Mouse (Mus musculus): ENCODE data around the gene Ccl1. TPM values are rescaled to one million over a fixed set of nuclear protein-coding genes. Genes with fewer than 3 reads are reported as not detected.

The Ccl1 gene
- polyA plus RNA-seq, 1 experiment from 2014 or later, result 1.1 TPM

DNA sequence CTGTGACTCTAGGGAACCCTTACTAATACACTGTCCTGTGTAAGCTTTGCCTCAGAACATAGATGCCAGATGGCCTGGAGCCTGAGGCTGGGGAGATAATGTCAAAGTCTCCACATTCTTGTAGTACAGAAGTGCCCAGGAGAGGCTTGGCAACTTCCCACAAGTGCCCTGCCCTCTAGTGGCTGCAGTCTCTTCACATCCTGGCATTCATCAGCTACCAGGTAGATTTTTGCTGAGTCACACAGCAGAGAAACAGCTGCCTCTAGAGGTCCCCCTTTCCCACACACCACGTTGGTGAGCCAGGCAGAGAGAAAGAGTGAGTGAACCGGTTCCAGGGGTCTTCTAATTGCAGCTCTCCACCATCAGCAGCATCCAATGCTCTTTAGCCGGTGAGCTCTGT, 130.7 kb downstream of the Ccl1 start:
- no peak overlapping the region for H3K4me2 ChIP-seq
- no peak overlapping the region for H3K9ac ChIP-seq (replicated peaks)
- H3K4me3 ChIP-seq (replicated peaks), result no peak overlapping the region
- WGBS, result 17% methylated on average over 3 of the region's 3 CpGs
- no peaks in the 10 kb centered on the region for H3K36me3 ChIP-seq
- 0 out of 2 replicates have a peak, but pooled peaks cover 4% of the 10 kb centered on the region for H3K4me1 ChIP-seq
- H3K27me3 ChIP-seq (replicated peaks), result peaks cover 7% of the 10 kb centered on the region; the same call in 1 of the 2 replicates
- no peaks in the 10 kb centered on the region for H3K9me3 ChIP-seq (replicated peaks)
- no peak overlapping the region for H3K27ac ChIP-seq (replicated peaks)
- ATAC-seq (ENCODE audit: low FRiP score), result no peak

DNA sequence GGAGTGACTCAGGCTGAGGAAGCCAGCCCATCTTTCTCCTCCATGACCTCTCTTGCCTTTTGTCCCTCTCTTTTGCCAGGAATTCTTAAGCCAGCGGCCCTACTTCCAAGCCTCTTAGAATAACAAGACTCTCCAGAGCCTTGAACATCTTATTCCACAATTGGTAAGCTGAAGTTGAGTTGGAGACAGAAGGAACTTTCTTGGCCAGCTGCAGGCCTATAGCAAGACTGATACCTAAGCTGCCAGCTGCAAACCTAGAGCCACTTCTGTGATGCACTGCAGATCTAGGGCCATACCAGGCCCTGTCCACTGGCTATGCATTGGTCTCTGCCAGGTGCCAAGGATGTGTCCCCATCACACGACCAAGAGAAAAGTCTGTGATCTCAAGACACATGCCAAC, 132.0 kb downstream of the Ccl1 start:
- H3K4me3 ChIP-seq (replicated peaks), result no peak overlapping the region
- H3K27me3 ChIP-seq (replicated peaks), result 0 out of 2 replicates have a peak, but pooled peaks cover 3% of the 10 kb centered on the region
- H3K9ac ChIP-seq (replicated peaks), result no peak overlapping the region
- 0 out of 2 replicates have a peak, but pooled peaks cover 4% of the 10 kb centered on the region for H3K4me1 ChIP-seq
- H3K36me3 ChIP-seq, result no peaks in the 10 kb centered on the region
- 91% methylated on average over 2 of the region's 2 CpGs for WGBS
- no peak overlapping the region for H3K27ac ChIP-seq (replicated peaks)
- H3K9me3 ChIP-seq (replicated peaks), result no peaks in the 10 kb centered on the region
- H3K4me2 ChIP-seq, result no peak overlapping the region
- ATAC-seq (ENCODE audit: low FRiP score), result no peak

DNA sequence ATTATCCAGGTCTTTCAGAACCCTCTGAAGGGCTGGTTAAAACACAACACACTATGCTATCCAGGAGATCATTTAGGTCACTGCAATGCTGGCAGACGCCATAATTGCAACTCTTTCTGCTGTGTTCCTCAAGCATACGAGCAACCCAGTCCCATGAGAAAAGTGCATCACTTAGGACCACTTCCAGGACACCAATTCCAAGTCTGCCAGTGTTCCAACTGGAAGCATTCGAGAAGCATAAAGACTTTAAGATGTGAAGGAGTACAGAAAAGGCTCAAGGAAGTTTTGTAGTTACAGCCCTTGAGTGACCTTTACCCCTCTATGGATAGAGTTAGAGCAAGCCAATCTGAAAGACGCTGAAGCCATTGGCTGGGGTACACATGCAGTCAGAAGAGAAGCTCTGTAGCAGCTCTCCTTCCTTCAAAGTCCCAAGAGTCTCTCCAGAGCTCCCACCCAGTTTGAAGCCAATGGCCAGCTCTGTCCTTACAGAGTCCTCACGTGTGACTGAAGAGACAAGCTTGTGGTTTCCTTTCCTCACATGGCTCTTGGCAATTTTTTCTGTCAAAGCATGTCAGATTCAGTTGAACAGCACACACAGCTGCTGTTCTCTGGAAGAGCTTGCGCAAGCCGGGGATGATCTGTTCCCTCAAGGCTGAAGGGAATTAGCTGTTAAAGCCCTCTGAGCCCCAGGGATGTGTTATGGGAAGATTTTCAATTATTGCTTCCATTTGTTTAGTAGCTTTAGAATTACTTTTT, 134.0 kb downstream of the Ccl1 start:
- H3K9me3 ChIP-seq (replicated peaks), result no peaks in the 10 kb centered on the region
- no peak overlapping the region for H3K27ac ChIP-seq (replicated peaks)
- no peaks in the 10 kb centered on the region for H3K36me3 ChIP-seq
- no peaks in the 10 kb centered on the region for H3K27me3 ChIP-seq (replicated peaks)
- H3K4me2 ChIP-seq, result no peak overlapping the region
- no peak overlapping the region for H3K4me3 ChIP-seq (replicated peaks)
- no peak overlapping the region for H3K9ac ChIP-seq (replicated peaks)
- H3K4me1 ChIP-seq, result 0 out of 2 replicates have a peak, but pooled peaks cover 2% of the 10 kb centered on the region
- no peak for ATAC-seq (ENCODE audit: low FRiP score)
- WGBS, result 65% methylated on average over 7 of the region's 7 CpGs

DNA sequence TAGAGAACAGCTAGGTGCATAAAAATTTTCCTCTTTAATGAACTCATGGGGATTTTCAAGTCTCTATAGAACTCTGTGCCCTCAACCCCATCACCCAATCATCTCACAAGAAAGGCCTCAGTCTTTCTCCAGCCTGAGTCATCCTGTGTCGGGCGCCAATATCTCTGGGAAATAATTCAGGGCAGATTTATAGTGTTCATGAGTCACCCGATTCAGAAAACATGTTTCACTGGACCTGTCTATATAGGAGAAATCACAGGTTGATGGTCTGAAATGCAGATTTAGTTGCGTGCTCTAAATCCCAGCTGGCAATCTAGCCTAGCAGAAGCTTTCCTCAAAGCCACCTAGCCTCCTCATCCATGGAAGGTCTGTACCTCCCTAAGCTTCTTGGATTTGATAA, 136.0 kb downstream of the Ccl1 start:
- Histone ChIP-seq H3K27me3 (replicated peaks) (no peaks in the 10 kb centered on the region), H3K27ac (replicated peaks) (no peak overlapping the region), H3K4me3 (replicated peaks) (no peak overlapping the region), H3K9ac (replicated peaks) (no peak overlapping the region), H3K9me3 (replicated peaks) (no peaks in the 10 kb centered on the region), H3K4me2 (no peak overlapping the region), H3K36me3 (no peaks in the 10 kb centered on the region), H3K4me1 (0 out of 2 replicates have a peak, but pooled peaks cover 2% of the 10 kb centered on the region)
- 96% methylated on average over 4 of the region's 4 CpGs for WGBS
- ATAC-seq (ENCODE audit: low FRiP score), result no peak

DNA sequence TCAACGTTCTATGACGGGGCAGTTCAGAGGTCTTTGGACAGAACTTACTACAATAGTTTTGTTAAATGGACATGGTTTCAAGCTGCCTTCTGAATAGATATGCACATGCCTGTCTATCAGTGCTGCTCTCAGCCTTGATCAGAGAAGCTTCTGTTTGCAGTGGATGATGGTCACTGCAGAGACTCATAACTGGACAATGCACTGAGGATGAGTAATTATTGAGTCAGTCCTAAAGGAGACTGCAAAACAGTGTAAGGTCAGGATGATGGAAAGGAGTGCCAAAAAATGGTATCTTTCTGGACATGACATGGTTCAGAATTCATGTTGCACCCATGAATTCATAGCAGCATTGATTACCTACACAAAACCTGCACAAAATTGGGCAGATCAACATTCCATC, 137.2 kb downstream of the Ccl1 start:
- ATAC-seq (ENCODE audit: low FRiP score), result no peak
- Histone ChIP-seq H3K4me3 (replicated peaks) (no peak overlapping the region), H3K9me3 (replicated peaks) (no peaks in the 10 kb centered on the region), H3K4me1 (0 out of 2 replicates have a peak, but pooled peaks cover 2% of the 10 kb centered on the region), H3K27ac (replicated peaks) (no peak overlapping the region), H3K27me3 (replicated peaks) (no peaks in the 10 kb centered on the region), H3K36me3 (no peaks in the 10 kb centered on the region), H3K4me2 (no peak overlapping the region), H3K9ac (replicated peaks) (no peak overlapping the region)
- WGBS, result 94% methylated on average over 2 of the region's 2 CpGs

DNA sequence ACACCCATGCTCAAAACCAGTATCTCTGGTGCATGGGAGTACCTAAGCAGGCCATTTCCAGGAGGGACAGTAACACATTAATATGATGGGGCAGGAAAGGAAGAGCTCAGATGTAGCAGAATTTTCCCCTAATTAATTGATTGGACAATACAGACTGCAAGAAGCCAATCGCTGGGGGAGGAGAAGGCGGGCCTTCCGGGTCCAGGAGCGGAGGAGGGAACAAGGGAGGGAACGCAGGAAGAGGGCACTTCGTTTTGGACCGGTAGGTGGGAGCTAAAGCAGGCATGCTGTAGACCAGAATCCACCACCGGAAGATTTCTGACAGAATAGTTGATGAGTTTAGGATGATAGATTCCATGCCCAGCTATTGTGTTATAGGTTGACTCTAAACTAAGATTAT, 142.2 kb downstream of the Ccl1 start:
- Histone ChIP-seq H3K27me3 (replicated peaks) (no peaks in the 10 kb centered on the region), H3K27ac (replicated peaks) (no peak overlapping the region), H3K4me1 (no peaks in the 10 kb centered on the region), H3K36me3 (no peaks in the 10 kb centered on the region), H3K9ac (replicated peaks) (no peak overlapping the region), H3K9me3 (replicated peaks) (no peaks in the 10 kb centered on the region), H3K4me3 (replicated peaks) (no peak overlapping the region), H3K4me2 (no peak overlapping the region)
- 77% methylated on average over 8 of the region's 8 CpGs for WGBS
- no peak for ATAC-seq (ENCODE audit: low FRiP score)

DNA sequence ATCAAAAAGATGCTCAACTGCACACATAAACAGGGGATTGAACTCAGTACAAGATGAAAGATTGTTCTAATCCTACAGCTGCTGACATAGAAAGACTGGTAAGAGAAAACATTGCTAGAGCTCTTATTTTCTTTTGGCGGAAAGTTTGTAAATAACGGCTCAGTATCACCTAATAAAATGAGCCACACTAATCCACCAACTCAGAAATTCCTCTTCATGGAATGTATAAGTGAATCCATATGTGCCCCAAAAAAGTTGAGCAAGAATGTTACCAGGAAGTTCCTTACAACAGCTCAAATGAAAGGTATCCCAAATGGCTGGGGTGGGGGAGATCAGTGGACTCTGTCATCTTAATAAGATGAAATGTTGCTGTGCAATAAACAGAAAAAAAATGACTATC, 146.4 kb downstream of the Ccl1 start:
- H3K27ac ChIP-seq (replicated peaks), result no peak overlapping the region
- no peak for ATAC-seq (ENCODE audit: low FRiP score)
- no peaks in the 10 kb centered on the region for H3K9me3 ChIP-seq (replicated peaks)
- no peak overlapping the region for H3K4me3 ChIP-seq (replicated peaks)
- no peaks in the 10 kb centered on the region for H3K27me3 ChIP-seq (replicated peaks)
- no peak overlapping the region for H3K9ac ChIP-seq (replicated peaks)
- H3K4me2 ChIP-seq, result no peak overlapping the region
- H3K36me3 ChIP-seq, result no peaks in the 10 kb centered on the region
- H3K4me1 ChIP-seq, result no peaks in the 10 kb centered on the region
- over 99% methylated on average over 2 of the region's 2 CpGs for WGBS

DNA sequence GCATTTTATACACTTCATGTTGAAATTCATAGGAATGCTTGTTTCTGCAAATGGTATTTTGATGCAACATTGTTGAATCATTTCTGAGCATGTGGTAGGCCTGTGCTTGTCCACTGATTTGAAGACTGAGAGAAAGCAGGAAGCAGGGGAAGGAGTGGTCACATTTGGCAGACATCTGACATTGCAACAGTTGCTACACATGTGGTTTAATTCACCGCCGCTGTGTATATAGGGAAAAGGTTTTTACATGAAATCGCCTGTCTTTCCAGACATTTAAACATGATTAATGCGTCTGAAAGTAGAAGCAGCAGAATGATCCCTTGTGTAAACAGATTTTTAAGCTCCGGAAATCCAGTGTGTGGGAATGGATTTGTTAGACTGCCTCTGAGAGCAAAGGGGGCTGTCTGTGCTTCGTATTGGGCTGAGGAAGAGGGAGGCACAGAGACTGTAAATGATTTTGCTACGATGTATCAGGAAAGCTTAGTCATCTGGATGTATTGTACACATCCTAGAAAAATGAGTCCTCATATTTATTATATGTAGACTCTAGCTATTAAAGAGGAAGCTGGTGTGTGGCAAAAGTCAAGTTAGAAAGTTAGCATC, 165.9 kb downstream of the Ccl1 start:
- Histone ChIP-seq H3K27me3 (replicated peaks) (no peaks in the 10 kb centered on the region), H3K4me3 (replicated peaks) (no peak overlapping the region), H3K4me1 (0 out of 2 replicates have a peak, but pooled peaks cover 9% of the 10 kb centered on the region), H3K36me3 (no peaks in the 10 kb centered on the region), H3K27ac (replicated peaks) (0 out of 2 replicates have a peak overlapping the region, but pooled peaks have one; percentile 35), H3K9me3 (replicated peaks) (no peaks in the 10 kb centered on the region), H3K4me2 (no peak overlapping the region), H3K9ac (replicated peaks) (no peak overlapping the region)
- no peak for ATAC-seq (ENCODE audit: low FRiP score)
- 53% methylated on average over 7 of the region's 7 CpGs for WGBS

DNA sequence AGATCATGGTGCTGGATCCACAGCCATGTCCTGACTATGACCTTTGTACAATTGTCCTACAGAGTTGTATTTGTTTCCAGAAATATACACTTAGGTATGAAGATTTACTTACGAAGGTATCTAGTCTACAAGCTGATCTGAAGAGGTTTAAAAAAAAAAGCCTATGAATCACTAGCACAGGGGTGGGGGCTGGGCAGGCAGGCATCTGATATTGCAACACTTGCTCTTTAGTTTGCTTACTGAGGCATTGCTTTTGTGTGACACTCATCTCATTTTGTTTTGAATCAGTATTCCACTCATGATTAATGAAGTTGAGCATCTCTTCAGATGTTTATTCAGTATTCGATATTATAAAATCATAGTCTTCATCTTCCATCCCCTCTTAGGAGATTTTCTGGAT, 169.3 kb downstream of the Ccl1 start:
- Histone ChIP-seq H3K4me3 (replicated peaks) (no peak overlapping the region), H3K4me1 (0 out of 2 replicates have a peak, but pooled peaks cover 9% of the 10 kb centered on the region), H3K27ac (replicated peaks) (no peak overlapping the region), H3K36me3 (no peaks in the 10 kb centered on the region), H3K4me2 (no peak overlapping the region), H3K9ac (replicated peaks) (no peak overlapping the region), H3K27me3 (replicated peaks) (no peaks in the 10 kb centered on the region), H3K9me3 (replicated peaks) (no peaks in the 10 kb centered on the region)
- ATAC-seq (ENCODE audit: low FRiP score), result no peak
- 93% methylated on average over 2 of the region's 2 CpGs for WGBS

DNA sequence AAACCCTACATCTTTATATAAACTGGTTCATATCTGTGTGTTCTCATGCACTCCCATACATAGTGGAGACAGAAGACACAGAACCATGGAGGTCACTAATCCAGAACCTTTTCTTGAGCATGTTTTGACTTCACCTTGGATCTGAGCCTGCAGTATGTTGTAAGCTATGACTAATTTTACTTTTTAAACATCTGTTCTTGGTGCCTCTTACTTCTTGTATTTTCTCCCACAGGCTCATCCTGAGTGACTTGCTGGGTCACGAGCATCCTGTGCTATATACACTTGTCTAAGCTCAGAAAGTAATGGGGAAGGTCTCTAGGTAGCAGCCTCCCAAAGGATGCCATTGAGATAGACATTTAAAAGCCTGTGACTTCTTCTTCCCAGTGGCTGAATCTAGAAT, 172.5 kb downstream of the Ccl1 start:
- Histone ChIP-seq H3K27me3 (replicated peaks) (no peaks in the 10 kb centered on the region), H3K9me3 (replicated peaks) (no peaks in the 10 kb centered on the region), H3K9ac (replicated peaks) (no peak overlapping the region), H3K4me2 (no peak overlapping the region), H3K36me3 (no peaks in the 10 kb centered on the region), H3K4me1 (no peaks in the 10 kb centered on the region), H3K4me3 (replicated peaks) (no peak overlapping the region), H3K27ac (replicated peaks) (no peak overlapping the region)
- WGBS, result 82% methylated on average over 1 of the region's 1 CpGs
- ATAC-seq (ENCODE audit: low FRiP score), result no peak

All from neural tube, embryonic 15.5 days (tissue).